Mouse (Mus musculus) common myeloid progenitor, adult 5-6 weeks (primary cell): Measurements from ENCODE around the gene Cacna1s. TPM values are rescaled to one million over a fixed set of nuclear protein-coding genes. Genes with fewer than 3 reads are reported as not detected.

Experiments used
- ATAC-seq: replicated peaks from 2 replicates; pipeline ENCODE4 v1.8.0; 2016; ENCODE audit warnings: low read depth, mild to moderate bottlenecking, moderate TSS enrichment, inconsistent platforms; ENCODE audit not compliant: poor library complexity, severe bottlenecking
- total RNA-seq: library from RNA; stranded (forward); fragments of 200-1000, 187-1606 nt; gene quantifications from 2 replicates; pipeline ENCODE4 v1.2.3, GENCODE M21; 2017

The Cacna1s gene
- total RNA-seq: not detected in 2 replicates

DNA sequence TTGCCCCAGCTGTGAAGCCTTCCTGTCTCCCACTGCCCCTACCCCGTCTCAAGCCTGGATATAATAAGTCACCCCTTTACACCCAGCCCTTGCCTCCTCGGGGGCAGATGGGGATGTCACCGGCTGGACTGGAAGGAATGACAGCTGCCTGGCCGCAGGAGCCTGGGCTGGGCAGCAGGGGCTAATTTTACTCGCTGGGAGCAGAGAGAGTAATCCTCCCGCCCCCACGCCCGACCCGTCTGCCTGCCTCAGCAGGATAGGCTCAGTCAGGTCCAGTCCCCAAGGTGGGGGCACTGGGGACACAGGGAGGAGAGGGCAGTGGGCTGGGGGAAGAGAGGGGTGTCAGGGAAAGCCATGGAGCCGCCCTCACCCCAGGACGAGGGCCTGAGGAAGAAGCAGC is at the start of gene Cacna1s:
TSS of gene Cacna1s (plus strand) at position 204 of the 400 bp plus-strand sequence.
- ATAC-seq: no peak

DNA sequence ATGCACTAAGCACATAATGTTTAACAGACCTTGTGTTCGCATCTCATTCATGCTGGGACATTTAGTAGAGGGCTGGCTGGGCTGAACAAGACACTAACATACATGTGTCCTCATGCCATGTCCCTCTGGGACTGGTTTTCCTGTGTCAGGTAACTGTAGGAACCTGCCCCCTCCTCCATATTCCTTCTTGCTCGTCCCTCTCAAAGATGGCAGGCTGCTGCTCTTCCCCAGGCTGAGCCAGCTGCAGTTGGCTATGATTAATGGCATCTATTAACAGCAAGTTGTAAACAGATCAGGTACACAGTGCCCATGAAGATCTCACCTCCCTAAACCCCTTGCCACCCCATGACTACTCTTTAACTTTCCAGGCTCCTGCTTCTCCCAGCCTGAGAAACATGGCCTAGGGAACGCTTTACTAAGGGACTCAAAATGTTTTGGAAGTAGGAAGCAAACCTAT is 46.2 kb upstream of the Cacna1s start, which contains the start of gene Igfn1:
TSS of gene Igfn1 (minus strand) at position 51 of the 457 bp plus-strand sequence.
- ATAC-seq: no peak

DNA sequence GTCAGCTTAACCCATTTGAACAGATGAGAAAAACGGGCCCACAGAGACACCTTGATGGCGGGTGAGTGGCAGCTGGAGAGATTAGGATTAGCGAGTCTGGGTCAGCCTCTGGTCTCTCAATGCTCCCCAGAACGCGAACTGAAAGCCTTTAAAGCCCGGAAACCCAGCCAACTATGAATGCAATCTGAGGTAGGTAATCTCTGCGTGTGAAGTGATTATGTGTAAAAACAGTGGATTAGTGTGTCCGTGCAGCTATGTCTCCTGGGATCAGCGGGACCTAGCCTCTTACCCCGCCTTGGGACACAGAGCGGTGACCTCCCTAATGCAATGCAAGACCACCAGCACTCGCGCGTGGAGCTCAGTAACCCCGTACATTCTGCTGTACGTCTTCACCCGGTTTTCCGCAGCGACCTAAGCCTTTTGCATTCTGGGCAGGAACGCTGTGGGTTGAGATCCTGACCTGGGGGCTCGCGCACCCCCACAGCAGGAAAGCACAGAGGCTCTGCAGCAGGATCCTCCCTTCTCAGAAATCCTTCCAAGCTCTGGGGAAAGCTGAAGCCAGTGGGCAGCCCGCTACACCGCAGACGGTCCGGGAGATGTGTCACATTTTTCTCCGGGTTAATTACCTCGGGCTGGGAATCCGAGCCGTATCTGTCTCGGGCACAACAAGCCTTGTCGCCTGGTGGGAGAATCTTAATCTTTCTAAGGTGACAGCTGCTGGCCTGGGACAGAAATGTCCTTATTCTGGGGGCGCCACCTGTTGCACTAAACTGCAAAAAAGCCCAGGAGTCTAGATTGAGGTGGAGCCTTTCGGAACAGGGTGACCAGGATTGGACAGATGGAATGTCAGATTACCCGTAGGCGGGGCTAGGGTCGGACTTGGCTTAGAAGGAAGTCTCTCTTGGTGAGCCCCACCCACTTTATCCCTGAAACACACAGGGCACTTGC is 45.1 kb upstream of the Cacna1s start, which contains the start of gene Tmem9:
TSS of gene Tmem9 (plus strand) at position 940 of the 948 bp plus-strand sequence.
- ATAC-seq: peak; percentile 97

DNA sequence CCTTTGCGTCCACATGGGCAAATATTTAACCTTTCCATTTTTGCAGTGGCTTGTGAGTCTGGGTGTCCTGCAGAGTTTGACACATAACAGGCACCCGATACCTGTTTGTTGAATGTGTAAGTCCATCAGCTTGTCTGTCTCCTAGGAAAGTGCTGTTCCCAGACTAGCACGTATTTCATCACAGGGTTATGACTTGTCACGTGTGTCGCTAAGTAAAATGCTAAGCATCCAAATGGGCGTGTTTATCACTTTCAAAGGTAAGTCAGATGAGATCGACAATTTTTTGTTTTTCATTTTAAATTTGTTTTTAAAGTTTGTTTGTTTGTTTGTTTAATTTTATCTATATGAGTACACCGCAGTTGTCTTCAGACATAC is 44.4 kb upstream of the Cacna1s start:
- peak; percentile 14; the same call in 1 of the 2 replicates for ATAC-seq

DNA sequence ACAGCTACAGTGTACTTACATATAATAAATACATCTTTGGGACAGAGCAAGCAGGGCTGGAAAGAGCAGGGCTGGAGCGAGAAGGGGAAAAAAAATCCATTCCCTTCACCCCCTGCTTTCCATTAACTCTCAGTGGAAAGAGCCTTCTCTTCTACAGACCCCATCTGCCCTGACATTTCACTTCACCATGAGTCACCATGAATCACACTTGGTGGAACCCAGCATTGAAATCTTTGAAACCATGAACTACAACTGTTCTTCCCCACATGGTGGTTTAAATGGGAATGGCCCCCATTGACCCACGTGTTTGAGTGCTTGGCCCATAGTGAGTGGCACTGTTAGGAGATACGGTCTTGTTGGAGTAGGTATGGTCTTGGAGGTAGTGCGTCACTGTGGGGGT is 42.3 kb upstream of the Cacna1s start:
- no peak for ATAC-seq

DNA sequence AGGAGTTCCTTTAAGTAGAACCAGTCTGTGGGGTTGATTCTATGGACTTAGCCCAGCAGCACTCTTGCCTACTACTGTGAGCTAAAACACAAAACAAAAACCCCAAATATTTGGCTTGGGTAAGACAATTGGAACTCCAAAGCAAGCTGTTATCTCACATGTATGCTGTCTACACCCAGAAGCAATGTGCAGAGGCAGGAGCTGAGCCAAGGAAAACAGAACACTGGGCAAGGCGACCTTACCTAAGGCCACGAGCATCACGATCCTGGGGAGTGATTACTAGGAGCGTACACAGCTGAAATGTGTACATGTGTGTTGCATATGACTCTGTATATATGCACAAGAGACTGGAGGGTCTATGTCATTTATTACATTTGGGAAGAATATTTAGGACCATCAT is 39.0 kb upstream of the Cacna1s start:
- no peak for ATAC-seq

DNA sequence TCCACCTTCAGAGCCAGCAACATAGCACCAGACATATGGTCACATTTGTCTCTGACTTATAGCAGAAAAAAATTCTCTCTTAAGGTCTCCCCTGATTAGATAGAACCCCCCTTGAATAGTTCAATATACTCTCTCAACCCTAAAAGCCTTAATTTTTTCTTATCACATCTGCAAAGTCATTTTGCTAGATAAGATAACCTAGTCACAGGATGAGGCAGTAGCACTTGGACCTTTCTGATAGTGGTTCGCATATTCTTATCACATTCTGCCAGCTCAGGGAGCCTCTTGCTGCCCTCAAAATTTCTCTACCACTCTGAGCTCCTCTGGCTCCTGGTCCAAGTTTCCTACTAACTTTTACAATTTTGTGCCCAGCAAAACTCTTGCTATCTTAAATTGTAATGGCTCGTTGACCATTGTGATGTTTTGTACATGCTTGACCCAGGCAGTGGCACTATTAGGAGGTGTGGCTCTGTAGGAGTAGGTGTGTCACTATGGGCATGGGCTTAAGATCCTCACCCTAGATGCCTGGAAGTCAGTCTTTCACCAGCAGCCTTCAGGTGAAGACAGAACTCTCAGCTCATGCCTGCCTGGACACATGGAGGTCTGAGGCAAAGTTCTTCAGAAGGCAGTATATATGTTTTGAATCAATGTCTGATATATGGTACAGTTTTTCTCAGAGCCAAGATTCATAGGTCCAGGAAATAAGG is 37.6 kb upstream of the Cacna1s start:
- ATAC-seq: peak; percentile 59

DNA sequence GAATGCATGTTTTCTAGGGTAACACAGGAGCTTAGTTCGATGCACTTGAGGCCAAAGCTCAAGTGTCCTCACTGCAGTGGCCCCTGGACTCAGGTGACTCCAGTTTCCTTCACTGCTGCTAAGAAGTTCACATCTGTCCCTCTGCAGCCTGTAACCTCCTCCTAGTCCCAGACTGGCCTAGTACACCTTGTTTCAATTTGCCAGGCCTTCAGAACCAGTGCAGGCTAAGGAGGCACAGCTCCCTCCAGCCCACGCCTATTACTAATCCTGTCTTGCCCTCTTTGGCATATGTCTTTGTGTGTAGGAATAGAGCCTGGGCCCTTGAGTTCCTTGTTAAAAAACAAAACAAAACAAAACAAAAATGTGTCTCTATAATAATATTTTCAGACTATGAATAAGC is 35.2 kb upstream of the Cacna1s start:
- ATAC-seq: no peak

DNA sequence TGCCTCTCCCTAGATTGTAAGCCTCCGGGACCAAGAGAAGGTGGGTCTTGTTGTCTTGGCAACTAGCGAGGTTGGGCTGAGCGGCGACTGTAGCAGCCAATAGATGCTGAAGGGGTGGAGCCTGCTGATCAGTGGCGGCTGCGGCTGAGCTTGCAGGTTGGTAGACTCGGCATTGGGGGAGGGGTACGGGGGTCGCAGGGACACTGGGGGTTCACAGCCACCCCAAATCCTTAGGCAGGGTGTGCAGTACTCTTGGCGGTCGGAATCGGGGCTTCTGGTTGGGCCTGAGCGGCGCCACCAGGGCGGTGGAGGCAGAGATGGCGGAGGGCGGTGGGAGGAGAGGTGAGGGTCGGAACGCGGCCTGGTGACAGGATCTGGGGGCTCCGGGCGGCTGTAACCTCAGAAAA is 34.6 kb upstream of the Cacna1s start:
- peak; percentile 96 for ATAC-seq

DNA sequence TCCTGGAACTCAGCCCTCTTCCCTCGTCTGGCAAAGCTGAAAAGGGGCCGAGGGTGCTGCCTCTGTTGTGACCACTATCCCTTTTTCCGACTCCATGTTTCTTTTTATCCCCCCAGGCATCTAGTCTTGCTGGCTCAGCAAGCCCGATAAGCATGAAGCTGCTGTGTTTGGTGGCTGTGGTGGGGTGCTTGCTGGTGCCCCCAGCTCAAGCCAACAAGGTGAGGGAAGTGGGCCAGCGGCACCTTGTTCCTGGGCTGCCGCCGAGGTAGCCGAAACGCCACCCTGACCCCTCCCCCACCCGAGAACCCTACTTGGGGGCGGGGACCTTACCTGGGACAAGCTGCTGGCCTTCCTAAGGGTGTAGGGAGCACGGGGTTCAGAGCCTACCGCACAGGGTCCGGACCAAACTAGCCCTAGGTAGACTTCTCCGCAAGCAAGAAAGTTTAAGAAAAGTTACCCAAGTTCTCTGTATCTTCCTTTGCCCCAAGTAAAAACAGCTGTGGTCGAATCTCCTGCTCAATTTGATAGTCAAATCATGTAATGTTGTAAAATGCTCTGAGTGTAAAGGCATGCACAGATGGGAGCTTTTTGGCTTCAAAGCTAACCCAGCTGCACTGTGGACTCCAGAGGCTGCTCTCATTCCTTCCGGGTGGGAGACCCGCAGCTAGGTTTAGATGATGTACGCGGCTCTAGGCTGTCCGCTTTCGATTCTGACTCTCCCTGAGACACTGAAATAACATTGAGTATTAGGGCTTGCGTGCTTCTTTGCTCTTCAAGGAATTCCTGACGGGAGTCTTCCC is 34.0 kb upstream of the Cacna1s start:
- 0 out of 2 replicates have a peak, but pooled peaks have one; percentile 15 for ATAC-seq

DNA sequence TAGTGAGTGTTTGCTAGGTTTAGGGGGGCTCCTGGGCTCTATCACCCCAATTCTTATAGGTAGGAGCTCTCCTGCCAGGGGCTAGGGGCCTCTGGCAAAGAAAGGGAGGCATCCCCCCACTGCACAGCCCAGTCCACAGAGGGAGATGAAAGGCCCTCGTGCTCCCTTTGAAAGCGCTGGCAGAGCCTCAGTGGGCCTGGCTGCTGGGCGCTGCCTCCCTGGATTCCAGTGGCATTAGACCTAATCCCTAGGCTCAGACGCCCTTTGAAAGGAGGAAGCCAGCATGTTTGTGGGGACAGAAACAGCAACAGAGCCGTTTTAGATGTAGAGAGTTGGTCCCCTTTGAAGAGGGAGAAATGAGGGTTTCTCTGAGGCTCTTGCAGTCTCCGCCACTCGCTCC is 22.3 kb upstream of the Cacna1s start:
- ATAC-seq: no peak

DNA sequence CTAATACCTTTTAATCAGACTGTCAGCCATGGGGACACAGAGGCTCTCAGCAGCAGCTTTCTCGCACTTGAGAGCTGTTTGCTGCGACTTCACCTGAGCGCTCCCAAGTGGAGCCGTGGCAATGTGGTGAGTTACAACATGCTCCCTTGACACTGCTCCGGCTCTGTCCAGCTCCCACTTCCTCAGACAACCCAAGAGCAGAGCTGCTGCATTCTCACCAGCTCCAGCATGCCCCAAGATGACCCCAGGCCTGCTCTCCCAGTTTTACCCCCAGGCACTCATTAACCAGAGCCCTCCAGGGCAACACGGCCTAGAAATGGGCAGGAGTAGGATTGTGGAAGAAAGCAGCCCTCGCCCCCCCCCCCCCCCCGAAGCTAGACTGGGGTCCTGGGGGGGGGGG is 20.9 kb upstream of the Cacna1s start:
- no peak for ATAC-seq

DNA sequence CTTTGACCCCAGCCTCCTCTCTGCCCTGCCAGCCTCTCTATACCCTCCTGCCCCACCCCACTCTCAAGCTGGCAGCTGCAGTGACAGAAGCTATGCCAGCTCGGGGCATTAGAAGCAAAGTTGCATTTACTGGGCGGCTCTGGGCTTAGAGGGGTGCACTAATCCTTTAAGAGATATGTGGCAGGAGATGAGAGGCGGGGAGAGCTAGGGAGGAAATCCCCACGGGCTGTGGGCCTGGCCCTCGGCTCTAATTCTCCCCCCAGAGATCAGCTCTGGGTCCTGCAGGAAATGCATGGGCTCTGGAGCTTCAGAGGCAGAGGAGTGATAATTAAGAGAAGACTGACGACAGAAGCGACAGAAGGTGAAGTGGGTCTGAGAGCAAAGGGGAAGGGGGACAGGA is 19.6 kb upstream of the Cacna1s start:
- no peak for ATAC-seq

DNA sequence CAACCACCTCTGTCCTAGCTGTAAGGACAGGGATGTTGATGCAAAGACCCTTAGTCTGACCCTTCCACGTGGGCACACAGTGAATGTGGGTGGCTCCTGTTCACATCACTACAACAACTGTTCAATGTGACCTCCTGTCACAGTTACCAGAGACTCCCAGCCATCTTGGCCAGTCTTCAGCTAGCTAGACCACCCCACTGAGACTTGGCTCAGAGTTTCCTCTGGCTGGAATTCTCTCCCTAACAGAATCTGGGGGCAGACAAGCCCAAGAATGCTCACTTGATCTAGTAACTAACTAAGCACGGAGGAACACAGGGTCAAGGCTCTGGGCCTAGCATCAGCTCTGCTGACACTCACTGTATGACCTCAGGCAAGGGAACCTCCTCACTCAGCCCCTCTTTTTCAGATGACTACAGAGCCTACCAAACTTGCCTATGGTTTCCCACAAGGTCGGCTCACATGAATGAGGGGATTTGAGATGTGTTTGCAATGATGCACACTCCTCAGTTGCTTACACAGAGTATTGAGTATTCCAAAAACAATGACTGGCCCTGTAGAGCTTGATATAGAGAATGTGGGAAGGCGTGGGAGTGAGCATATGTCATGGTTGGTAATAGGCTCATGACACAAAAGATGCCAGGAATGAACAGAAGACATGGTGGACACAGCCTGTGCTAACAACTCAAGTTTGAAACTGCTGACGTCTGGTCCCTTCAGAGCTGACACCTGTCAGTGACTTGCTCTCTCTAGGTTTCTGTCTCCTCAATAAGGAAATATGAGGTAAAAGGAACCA is 13.6 kb upstream of the Cacna1s start:
- ATAC-seq: no peak

DNA sequence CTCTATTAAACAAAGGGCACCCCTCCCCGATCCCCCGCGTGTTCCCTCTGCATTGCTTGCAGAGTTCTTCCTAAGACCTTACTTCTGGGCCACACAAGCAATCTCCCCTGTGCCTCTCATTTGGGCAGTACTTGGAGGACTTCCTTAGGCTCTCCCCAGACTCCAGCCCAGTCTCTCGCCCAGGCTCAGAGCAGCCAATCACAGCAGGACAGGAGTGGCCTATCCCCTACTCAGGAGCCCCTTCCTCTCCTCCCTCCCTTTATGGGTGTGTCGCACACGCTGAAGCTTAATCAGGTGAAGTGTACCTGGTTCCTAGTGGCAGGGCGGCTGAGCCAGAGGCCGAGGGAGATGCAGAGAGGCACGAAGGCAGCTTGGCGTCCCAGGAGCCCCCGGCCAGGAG is 12.1 kb upstream of the Cacna1s start:
- ATAC-seq: no peak

DNA sequence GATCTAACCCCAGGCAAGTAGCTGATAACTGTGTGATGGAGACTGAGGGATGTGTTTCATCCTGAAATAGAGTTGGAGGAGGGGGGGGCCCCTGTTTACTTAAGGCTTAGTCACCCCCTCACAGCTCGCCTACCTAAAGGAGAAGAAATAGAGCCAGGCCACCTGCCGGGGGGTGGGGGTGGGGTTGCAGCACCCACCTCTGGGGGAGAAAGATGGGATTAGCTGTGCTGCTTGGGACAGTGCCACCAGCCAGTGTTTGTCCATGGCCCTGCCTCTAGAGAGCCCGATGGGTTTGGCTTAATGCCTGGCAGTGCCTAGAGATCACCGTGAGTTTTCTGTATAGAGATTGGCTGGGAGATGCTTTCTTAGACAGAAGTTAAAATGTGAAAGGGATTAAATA is 11.7 kb upstream of the Cacna1s start:
- no peak for ATAC-seq

DNA sequence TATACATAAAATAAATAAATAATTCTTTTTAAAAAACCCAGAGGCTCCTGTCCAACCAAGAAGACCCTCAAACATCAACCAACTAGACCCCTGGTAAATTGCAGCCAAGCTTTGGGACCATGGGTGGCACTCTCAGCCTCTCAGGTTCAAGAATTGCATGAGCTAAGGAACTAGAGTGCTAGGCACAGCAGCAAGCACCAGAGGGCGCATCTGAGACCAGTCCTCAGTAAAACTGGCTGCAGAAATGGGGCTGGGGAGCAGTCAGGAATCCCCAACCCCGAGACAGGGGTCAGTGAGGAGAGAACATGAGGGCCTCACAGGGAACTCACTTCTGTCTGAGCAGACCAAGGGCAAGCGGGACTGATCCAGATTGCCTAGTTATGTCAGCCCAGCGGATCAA is 6.8 kb upstream of the Cacna1s start:
- ATAC-seq: peak; percentile 73

DNA sequence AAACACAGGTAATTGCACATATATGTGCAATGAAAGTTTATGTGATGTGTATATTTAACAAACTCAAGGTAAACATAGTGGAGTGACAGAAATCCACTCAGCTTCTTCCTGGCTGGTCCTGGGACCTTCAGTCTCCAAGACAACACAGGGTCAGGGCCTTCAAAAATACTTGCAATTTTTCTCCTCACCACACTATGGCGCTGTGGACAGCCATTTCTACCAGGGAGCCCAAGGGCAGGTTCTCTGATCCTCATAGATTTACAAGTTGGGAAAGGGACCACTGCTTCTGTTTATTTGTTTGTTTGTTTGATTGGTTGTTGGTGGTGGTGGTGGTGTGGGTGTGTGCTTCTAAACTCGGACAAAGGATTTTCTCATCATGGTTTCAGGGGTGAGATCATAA is 5.1 kb upstream of the Cacna1s start:
- ATAC-seq: peak; percentile 52; the same call in 1 of the 2 replicates

DNA sequence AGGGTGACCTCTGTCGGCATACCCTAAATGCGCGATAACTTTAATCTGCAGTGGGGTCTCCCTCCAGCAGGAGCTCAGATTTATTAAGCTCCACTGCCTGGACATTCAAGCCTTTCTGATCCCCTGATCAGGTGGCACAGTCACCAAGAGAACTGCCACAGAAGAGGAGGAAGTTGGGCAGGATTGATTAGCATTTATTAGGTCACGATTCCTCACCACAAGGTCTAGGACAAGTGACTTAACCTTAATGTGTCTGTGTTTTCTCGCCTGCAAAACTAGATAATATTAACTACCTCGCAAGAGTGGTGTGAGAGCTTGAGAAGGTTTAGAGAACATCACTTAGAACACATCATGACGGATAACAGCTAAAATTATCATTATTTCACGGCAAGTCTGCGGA is 4.7 kb upstream of the Cacna1s start:
- no peak for ATAC-seq
